Mouse (Mus musculus): ENCODE measurements at regions not wholly inside any gene's neighbourhood (a gene's known extent, or its start where the extent isn't known, plus 50 kb on each side); places are given as distances from the start of the nearest gene placed in this dataset.

DNA sequence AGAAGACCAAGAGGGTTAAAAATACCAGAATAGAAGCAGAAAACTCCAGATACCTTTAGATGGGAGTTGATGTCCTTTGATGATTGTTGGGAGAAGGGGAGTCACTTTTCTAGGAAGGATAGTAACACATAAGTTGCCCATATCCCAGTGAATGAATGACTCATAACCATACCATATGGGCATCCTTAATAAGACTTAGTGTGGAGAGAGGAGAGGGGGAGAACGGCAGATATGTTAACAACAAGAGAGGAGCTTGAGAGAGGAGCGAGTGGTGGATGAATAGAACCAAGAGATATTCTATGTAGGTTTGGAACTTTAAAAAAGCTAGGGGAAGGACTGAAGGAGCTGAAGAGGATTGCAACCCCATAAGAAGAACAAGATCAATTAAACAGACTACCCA, 539.6 kb downstream of the Adra2a start:
- TF ChIP-seq CTCF (IDR thresholded peaks at IDR 0.05; ENCODE audit: control insufficient read depth, insufficient read depth, low read length) (no peak), POLR2A (IDR thresholded peaks at IDR 0.05; ENCODE audit: borderline replicate concordance, control insufficient read depth, low read depth, low read length) (no peak)
